Comparison of ENCODE assay signal across 8 mouse cellular contexts in genomic region chr9:72958521-72959450, GRCm38 (mm10). TPM values are rescaled to one million over a fixed set of nuclear protein-coding genes. Genes with fewer than 3 reads are reported as not detected.
DNase-seq lines count a peak whose midpoint lies in the region; ATAC-seq lines count a peak whose summit lies in the region.

Gene Dyx1c1 (plus strand): TSS chr9:72958785.
Gene Gm44503 (plus strand): TSS chr9:72958852.

- peaks cover 11% of the 10 kb centered on the region for H3K4me1 ChIP-seq in hindbrain, embryonic 13.5 days (replicated peaks)

- H3K27me3 ChIP-seq in hindbrain, embryonic 13.5 days, result no peaks in the 10 kb centered on the region

- peak within 1 kb of the TSS; percentile 56 for H3K4me3 ChIP-seq in hindbrain, embryonic 13.5 days

- H3K4me2 ChIP-seq in hindbrain, embryonic 13.5 days, result peak within 1 kb of the TSS; percentile 68

- no peaks in the 10 kb centered on the region for H3K9me3 ChIP-seq in hindbrain, embryonic 13.5 days

- no peaks in the 10 kb centered on the region for H3K36me3 ChIP-seq in hindbrain, embryonic 13.5 days

- peak; percentile 97 for ATAC-seq in hindbrain, embryonic 13.5 days (ENCODE audit: low FRiP score)

- 2% methylated on average over 43 of the region's 43 CpGs for WGBS in hindbrain, embryonic 13.5 days

- peak within 1 kb of the TSS; percentile 74 for H3K9ac ChIP-seq in hindbrain, embryonic 13.5 days

- DNase-seq in MEL-GATA-1-ER (ENCODE audit: extremely low read depth, low read depth), result peak; percentile 46
- DNase-seq in cerebellum, adult 9-10 months, result peak; percentile 60
- peak; percentile 59 to 65 for DNase-seq in frontal cortex, postnatal 14 days (ENCODE audit: low spot score in 2 of 2)
- DNase-seq in layer of hippocampus, postnatal 14 days (ENCODE audit: low spot score in 2 of 2), result peak; percentile 69 to 73
- DNase-seq in lung, postnatal 10 days, result peak; percentile 92
- DNase-seq in ovary, postnatal 36 days (ENCODE audit: low spot score), result peak; percentile 75
- peak; percentile 85 for DNase-seq in thymus, postnatal 14 days

- peak within 1 kb of the TSS; percentile 79 for H3K27ac ChIP-seq in hindbrain, embryonic 13.5 days

RNA-seq across cellular contexts. Expression of gene Dyx1c1, which starts in this region (rescaled TPM):
- 2.4 and 3.0 TPM in 2 replicates for polyA plus RNA-seq in hindbrain, embryonic 13.5 days (2015; fragmentation: Nextera tagmentation; extraction: Ambion mirVana)
- total RNA-seq in layer of hippocampus, postnatal 14 days (2021), result 1 to 10 TPM; 2.8 to 2.9 TPM

RNA-seq across cellular contexts. Expression of gene Gm44503, which starts in this region (rescaled TPM):
- 0.05 TPM in 1 of 2 replicates, not detected in the other for polyA plus RNA-seq in hindbrain, embryonic 13.5 days (2015; fragmentation: Nextera tagmentation; extraction: Ambion mirVana)
- total RNA-seq in layer of hippocampus, postnatal 14 days (2021), result not detected

Comparison
In these comparisons a context has a peak if more than half of its experiments do, and no peak if none do; other contexts are left out.
1. Peak in every context shown above with its lines: DNase-seq, ATAC-seq, H3K4me3 ChIP-seq and H3K27ac ChIP-seq.